Mouse (Mus musculus) activated CD4-positive, CD25-positive, alpha-beta regulatory T cell (primary cell): ENCODE measurements around the gene Sulf2. TPM values are rescaled to one million over a fixed set of nuclear protein-coding genes. Genes with fewer than 3 reads are reported as not detected.

Experiments used
- polyA plus RNA-seq, 2 experiments: library from polyadenylated mRNA; unstranded; fragments of 100-300 nt; shearing (Covaris generic); gene quantifications; one replicate each; pipeline ENCODE4 v1.2.1; 2017

Sulf2 gene
- polyA plus RNA-seq = under 1 TPM; 0.45 to 0.52 TPM

DNA sequence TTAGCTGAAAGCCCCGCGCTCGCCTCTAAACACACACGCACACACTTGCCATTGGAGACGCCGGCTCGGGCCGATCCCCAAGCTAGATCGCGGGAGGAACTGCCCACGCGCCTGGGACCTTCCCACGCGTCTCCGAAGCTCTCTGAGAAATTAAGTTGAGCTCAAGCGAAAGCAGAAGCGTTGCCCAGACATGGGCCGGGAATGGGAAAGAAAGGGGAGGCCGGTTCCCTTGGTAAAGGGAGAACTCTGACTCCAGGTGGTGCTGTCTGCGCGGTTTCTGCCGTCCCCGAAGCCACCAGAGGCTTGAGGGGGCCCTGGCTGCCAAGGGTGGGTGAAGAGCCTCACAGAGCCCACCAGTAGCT lies at the start of gene Sulf2:
Sulf2 (minus strand) TSS at position 210 of the 362 bp plus-strand sequence.

Other genes starting within 250 kb of the Sulf2 start
- gene Ncoa3, start 163.0 kb downstream of the Sulf2 start, polyA plus RNA-seq = 100 to 1,000 TPM; 108 to 115 TPM